Mouse (Mus musculus) gastrocnemius, postnatal 36 days (tissue): ENCODE results near the gene Ankfy1. TPM values are rescaled to one million over a fixed set of nuclear protein-coding genes. Genes with fewer than 3 reads are reported as not detected.

Experiments used
- DNase-seq, 2 experiments: peaks; one replicate each; pipeline ENCODE4 v3.0.0; 2022
- intact Hi-C: fragments of 180-260 bp; cut with DNase I; formaldehyde crosslinking; loops from one replicate; pipeline ENCODE4 v1.15.1; 2025
- long read RNA-seq, 2 experiments: library from polyadenylated mRNA; stranded (forward); transcript quantifications; one replicate each; pipeline ENCODE4 v2.0.0; 2021
- total RNA-seq, 2 experiments: library from RNA; stranded (reverse); gene quantifications; 2 replicates each; pipeline ENCODE4 v1.2.3; 2021

The Ankfy1 gene
- total RNA-seq = 1 to 10 TPM; 7.3 to 8.1 TPM
- long read RNA-seq, experiment 1, full-length matches to known transcripts = 1 of 4 reads
- long read RNA-seq, experiment 1, partial matches to known transcripts = 0 of 4 reads
- long read RNA-seq, experiment 1, other reads (novel, unspliced or antisense) = 3 of 4 reads
- long read RNA-seq, experiment 2, partial matches to known transcripts = 1 of 6 reads
- long read RNA-seq, experiment 2, other reads (novel, unspliced or antisense) = 5 of 6 reads

- DNase-seq = peak; percentile 96 to 97
- intact Hi-C loops = no loop called here
Observed at GRCm38 (mm10) chr11:72689551-72690510, at the start of gene Ankfy1. TSS of gene Ankfy1 (plus strand) at chr11:72690006.

- DNase-seq = no peak
Observed at GRCm38 (mm10) chr11:72642730-72643129, 47.1 kb upstream of the Ankfy1 start.

GRCm38 (mm10) chr11:72645386-72645785 is 44.4 kb upstream of the Ankfy1 start:
- DNase-seq = no peak

More at GRCm38 (mm10) chr11:72642730-72643129, 47.1 kb upstream of the Ankfy1 start:
- intact Hi-C loops = no loop called here

GRCm38 (mm10) chr11:72650347-72650746 is 39.5 kb upstream of the Ankfy1 start:
- intact Hi-C loops = loop anchor here (5.0 kb wide), 1 partner anchor 38 kb away; no protein-coding TSS in a partner anchor

More at GRCm38 (mm10) chr11:72645386-72645785, 44.4 kb upstream of the Ankfy1 start:
- intact Hi-C loops = no loop called here

GRCm38 (mm10) chr11:72659918-72660317 is 29.9 kb upstream of the Ankfy1 start:
- intact Hi-C loops = no loop called here
- no peak for DNase-seq

More at GRCm38 (mm10) chr11:72650347-72650746, 39.5 kb upstream of the Ankfy1 start:
- DNase-seq = no peak

GRCm38 (mm10) chr11:72660359-72660758 is 29.4 kb upstream of the Ankfy1 start:
- DNase-seq = no peak
- intact Hi-C loops = no loop called here

GRCm38 (mm10) chr11:72664641-72665040 is 25.2 kb upstream of the Ankfy1 start:
- DNase-seq = no peak
- intact Hi-C loops = no loop called here

GRCm38 (mm10) chr11:72670634-72671033 is 19.2 kb upstream of the Ankfy1 start:
- intact Hi-C loops = no loop called here

GRCm38 (mm10) chr11:72671294-72671988 is 18.4 kb upstream of the Ankfy1 start:
- DNase-seq = no peak
- intact Hi-C loops = no loop called here

More at GRCm38 (mm10) chr11:72670634-72671033, 19.2 kb upstream of the Ankfy1 start:
- no peak for DNase-seq

GRCm38 (mm10) chr11:72672438-72672837 is 17.4 kb upstream of the Ankfy1 start:
- intact Hi-C loops = no loop called here
- no peak for DNase-seq

GRCm38 (mm10) chr11:72675280-72675679 is 14.5 kb upstream of the Ankfy1 start:
- no peak for DNase-seq
- intact Hi-C loops = no loop called here

- no peak for DNase-seq
- intact Hi-C loops = no loop called here
Observed at GRCm38 (mm10) chr11:72680726-72681125, 9.1 kb upstream of the Ankfy1 start.

- no peak for DNase-seq
- intact Hi-C loops = no loop called here
Observed at GRCm38 (mm10) chr11:72683402-72683801, 6.4 kb upstream of the Ankfy1 start.

GRCm38 (mm10) chr11:72686697-72687096 is 3.1 kb upstream of the Ankfy1 start:
- intact Hi-C loops = no loop called here
- DNase-seq = no peak

- intact Hi-C loops = no loop called here
Observed at GRCm38 (mm10) chr11:72688242-72688641, 1.6 kb upstream of the Ankfy1 start.

GRCm38 (mm10) chr11:72689115-72689514 is 691 bp upstream of the Ankfy1 start:
- DNase-seq = no peak
- intact Hi-C loops = no loop called here

More at GRCm38 (mm10) chr11:72688242-72688641, 1.6 kb upstream of the Ankfy1 start:
- no peak for DNase-seq

- intact Hi-C loops = no loop called here
- DNase-seq = no peak
Observed at GRCm38 (mm10) chr11:72692353-72692752, 2.5 kb downstream of the Ankfy1 start.

GRCm38 (mm10) chr11:72695025-72695424 is 5.2 kb downstream of the Ankfy1 start:
- intact Hi-C loops = no loop called here
- no peak for DNase-seq

GRCm38 (mm10) chr11:72696368-72696971 is 6.7 kb downstream of the Ankfy1 start:
- DNase-seq = no peak
- intact Hi-C loops = no loop called here

- DNase-seq = no peak
- intact Hi-C loops = no loop called here
Observed at GRCm38 (mm10) chr11:72697323-72697722, 7.5 kb downstream of the Ankfy1 start.
